Mouse (Mus musculus) common myeloid progenitor, adult 5-6 weeks (primary cell): ENCODE data around the gene Pkdrej. TPM values are rescaled to one million over a fixed set of nuclear protein-coding genes. Genes with fewer than 3 reads are reported as not detected.

ENCODE experiments used
- ATAC-seq: replicated peaks from 2 replicates; pipeline ENCODE4 v1.8.0; 2016; ENCODE audit warnings: low read depth, mild to moderate bottlenecking, moderate TSS enrichment, inconsistent platforms; ENCODE audit not compliant: poor library complexity, severe bottlenecking
- total RNA-seq: library from RNA; stranded (forward); fragments of 200-1000, 187-1606 nt; gene quantifications from 2 replicates; pipeline ENCODE4 v1.2.3, GENCODE M21; 2017

Pkdrej gene
- total RNA-seq, 1 experiment from 2014 or later: 0.05 TPM

GRCm38 (mm10) chr15:85772146-85772740, 49.3 kb downstream of the Pkdrej start:
- ATAC-seq: no peak

- no peak for ATAC-seq
These were observed 50.0 kb downstream of the Pkdrej start for GRCm38 (mm10) chr15:85771306-85772121.

GRCm38 (mm10) chr15:85768991-85769390, 52.5 kb downstream of the Pkdrej start:
- ATAC-seq: no peak

- no peak for ATAC-seq
These were observed 54.9 kb downstream of the Pkdrej start for GRCm38 (mm10) chr15:85766677-85767076.

GRCm38 (mm10) chr15:85765022-85765421, 56.5 kb downstream of the Pkdrej start:
- no peak for ATAC-seq

Other genes starting within 250 kb of the Pkdrej start
- not detected in 2 replicates for gene Wnt7b, start 239.3 kb downstream of the Pkdrej start, total RNA-seq
- not detected in 2 replicates for gene Ppara, start 86.8 kb downstream of the Pkdrej start, total RNA-seq
- 9.0 and 17.4 TPM in 2 replicates for gene Cdpf1, start 10.0 kb downstream of the Pkdrej start, total RNA-seq
- 1.9 and 4.5 TPM in 2 replicates for gene Ttc38, start 10.6 kb upstream of the Pkdrej start, total RNA-seq
- gene Gtse1, start 38.0 kb upstream of the Pkdrej start, total RNA-seq: 16.1 and 19.5 TPM in 2 replicates
- 30.2 and 30.9 TPM in 2 replicates for gene Trmu, start 57.6 kb upstream of the Pkdrej start, total RNA-seq
- gene Celsr1, start 212.0 kb upstream of the Pkdrej start, total RNA-seq: 3.3 and 3.6 TPM in 2 replicates
- 29.5 and 33.1 TPM in 2 replicates for gene Gramd4, start 236.0 kb upstream of the Pkdrej start, total RNA-seq